Comparison of ENCODE assay signal across 9 mouse cellular contexts in genomic region chr8:95140555-95140954, GRCm38 (mm10). TPM values are rescaled to one million over a fixed set of nuclear protein-coding genes. Genes with fewer than 3 reads are reported as not detected.
DNase-seq lines count a peak whose midpoint lies in the region; ATAC-seq and TF ChIP-seq lines count a peak whose summit lies in the region.
"Had no signal": no experiment of that assay in that cellular context is flagged by ENCODE, and none has a peak within 500 bp of the region (broad histone marks: within the 10 kb centered on the region; RNA-seq: fewer than 3 reads in every experiment).

No protein-coding gene starts in this region.

- H3K27me3 ChIP-seq in hindbrain, embryonic 15.5 days, result peaks cover 5% of the 10 kb centered on the region; the same call in 1 of the 2 replicates
- no peaks in the 10 kb centered on the region for H3K27me3 ChIP-seq in lung, postnatal 0 days (replicated peaks; ENCODE audit: insufficient read depth, low read length)

- TF ChIP-seq EP300 in lung, postnatal 0 days (IDR thresholded peaks at IDR 0.05), result no peak

- no peaks in the 10 kb centered on the region for H3K36me3 ChIP-seq in hindbrain, embryonic 15.5 days
- 0 out of 2 replicates have a peak, but pooled peaks cover 3% of the 10 kb centered on the region for H3K36me3 ChIP-seq in lung, postnatal 0 days (ENCODE audit: insufficient read depth, low read length)
- H3K36me3 ChIP-seq: limb, embryonic 12.5 days had no signal

- no peak for ATAC-seq in hindbrain, embryonic 15.5 days (ENCODE audit: low FRiP score, low read depth)
- ATAC-seq in lung, postnatal 0 days, result no peak
- ATAC-seq in frontal cortex, adult (ENCODE audit: low TSS enrichment), result no peak

- H3K27ac ChIP-seq in hindbrain, embryonic 15.5 days (replicated peaks), result no peak overlapping the region
- peak overlapping the region; percentile 32; the same call in 1 of the 2 replicates for H3K27ac ChIP-seq in lung, postnatal 0 days (ENCODE audit: low read length)

- no peak overlapping the region for H3K9ac ChIP-seq in hindbrain, embryonic 15.5 days
- no peak overlapping the region for H3K9ac ChIP-seq in lung, postnatal 0 days (replicated peaks; ENCODE audit: low read depth)
- H3K9ac ChIP-seq: limb, embryonic 12.5 days had no signal

- no peak for TF ChIP-seq CTCF in lung, postnatal 0 days (IDR thresholded peaks at IDR 0.05)

- H3K4me2 ChIP-seq in hindbrain, embryonic 15.5 days, result peak overlapping the region; percentile 83
- H3K4me2 ChIP-seq in lung, postnatal 0 days (replicated peaks; ENCODE audit: low read depth, low read length), result peak overlapping the region; percentile 99

- H3K9me3 ChIP-seq in hindbrain, embryonic 15.5 days, result no peaks in the 10 kb centered on the region
- no peaks in the 10 kb centered on the region for H3K9me3 ChIP-seq in lung, postnatal 0 days (ENCODE audit: low read length)
- H3K9me3 ChIP-seq: limb, embryonic 12.5 days had no signal

- 69% methylated on average over 5 of the region's 5 CpGs for WGBS in hindbrain, embryonic 15.5 days
- 52% methylated on average over 5 of the region's 5 CpGs for WGBS in lung, postnatal 0 days

- DNase-seq in heart, adult 18-20 months, result peak; percentile 60 to 81
- DNase-seq in heart, postnatal 4 days, result no peak
- DNase-seq in MEL-GATA-1-ER (ENCODE audit: extremely low read depth, low read depth), result peak; percentile 52
- DNase-seq in lung, postnatal 0 days (ENCODE audit: low spot score), result peak; percentile 28
- DNase-seq in frontal cortex, postnatal 25 days (ENCODE audit: low spot score in 2 of 2), result no peak
- no peak for DNase-seq in spleen, postnatal 14 days (ENCODE audit: low spot score in 2 of 2)

- H3K4me3 ChIP-seq in hindbrain, embryonic 15.5 days, result no peak overlapping the region
- H3K4me3 ChIP-seq in lung, postnatal 0 days (ENCODE audit: low read depth, low read length), result no peak overlapping the region

- H3K4me1 ChIP-seq in hindbrain, embryonic 15.5 days (replicated peaks), result peaks cover 57% of the 10 kb centered on the region
- H3K4me1 ChIP-seq in lung, postnatal 0 days (ENCODE audit: insufficient read depth, low read depth, low read length), result peaks cover 35% of the 10 kb centered on the region

RNA-seq across cellular contexts. Expression of gene Katnb1, which starts 59.6 kb away (rescaled TPM):
- total RNA-seq in heart, adult 18-20 months (2021), result 1 to 10 TPM; 4.8 to 5.1 TPM
- 10 to 100 TPM; 13.0 to 15.0 TPM for total RNA-seq in heart, postnatal 4 days (2021)
- 42.2 and 49.9 TPM in 2 replicates for polyA plus RNA-seq in hindbrain, embryonic 15.5 days (2015; fragmentation: Nextera tagmentation; extraction: Ambion mirVana)
- polyA plus RNA-seq in lung, postnatal 0 days (2015; fragmentation: Nextera tagmentation; extraction: Ambion mirVana), result 10.4 and 10.8 TPM in 2 replicates

Comparison
In these comparisons a context has a peak if more than half of its experiments do, and no peak if none do; other contexts are left out.
1. DNase-seq: peak in heart, adult 18-20 months (2 of 2), MEL-GATA-1-ER (single experiment) and lung, postnatal 0 days (single experiment); none in heart, postnatal 4 days (single experiment), frontal cortex, postnatal 25 days (0 of 2) and spleen, postnatal 14 days (0 of 2).